Mouse (Mus musculus) lung, embryonic 16.5 days (tissue): ENCODE data around the gene Col8a1. TPM values are rescaled to one million over a fixed set of nuclear protein-coding genes. Genes with fewer than 3 reads are reported as not detected.

ENCODE experiments used
- ATAC-seq: fragments of 200-750 bp; cut with Nextera tagmentation; 2 replicates; pipeline ENCODE4 v1.8.0; 2017; ENCODE audit warnings: low read depth, mild to moderate bottlenecking, moderate library complexity
- H3K27ac ChIP-seq: fragments of 300-500 bp; sonication (generic); 2 replicates; pipeline ENCODE4 v1.5.1; 2014; ENCODE audit warnings: mild to moderate bottlenecking, control low read depth, low read length
- H3K27me3 ChIP-seq: fragments of 300-500 bp; sonication (generic); 2 replicates; pipeline ENCODE4 v1.6.1; 2014; ENCODE audit warnings: low read depth, low read length, mixed read lengths; ENCODE audit not compliant: control insufficient read depth, insufficient read depth
- H3K36me3 ChIP-seq: fragments of 300-500 bp; sonication (generic); 2 replicates; pipeline ENCODE4 v1.6.1; 2014; ENCODE audit warnings: low read length; ENCODE audit not compliant: control insufficient read depth, insufficient read depth
- H3K4me1 ChIP-seq: fragments of 300-500 bp; sonication (generic); replicated peaks from 2 replicates; pipeline ENCODE4 v1.6.1; 2014; ENCODE audit warnings: low read length, mixed read lengths; ENCODE audit not compliant: control insufficient read depth, insufficient read depth
- H3K4me2 ChIP-seq: fragments of 300-500 bp; sonication (generic); 2 replicates; pipeline ENCODE4 v1.6.1; 2014; ENCODE audit warnings: low read depth, low read length, control low read depth
- H3K4me3 ChIP-seq: fragments of 300-500 bp; sonication (generic); 2 replicates; pipeline ENCODE4 v1.5.1; 2014; ENCODE audit warnings: mild to moderate bottlenecking, low read length, control low read depth
- H3K9ac ChIP-seq: fragments of 300-500 bp; sonication (generic); 2 replicates; pipeline ENCODE4 v1.6.1; 2014; ENCODE audit warnings: low read length, control low read depth
- H3K9me3 ChIP-seq: fragments of 300-500 bp; sonication (generic); 2 replicates; pipeline ENCODE4 v1.6.1; 2016; ENCODE audit warnings: low read length; ENCODE audit not compliant: control insufficient read depth
- WGBS: fragments of 180-500 bp; shearing (Covaris S2); extraction: QIAGEN DNeasy Blood & Tissue Kit; methylation state at CpG from one replicate; pipeline ENCODE4 v1.1.7; 2014; 5-methylcytosine and 5-hydroxymethylcytosine counted together
- polyA plus RNA-seq: library from polyadenylated mRNA; unstranded; fragments of >200 nt; fragmentation: Nextera tagmentation; extraction: Ambion mirVana; gene quantifications from 2 replicates; pipeline ENCODE4 v1.2.1, GENCODE M21; 2015

Col8a1 gene
- polyA plus RNA-seq = 2.3 and 2.6 TPM in 2 replicates

DNA sequence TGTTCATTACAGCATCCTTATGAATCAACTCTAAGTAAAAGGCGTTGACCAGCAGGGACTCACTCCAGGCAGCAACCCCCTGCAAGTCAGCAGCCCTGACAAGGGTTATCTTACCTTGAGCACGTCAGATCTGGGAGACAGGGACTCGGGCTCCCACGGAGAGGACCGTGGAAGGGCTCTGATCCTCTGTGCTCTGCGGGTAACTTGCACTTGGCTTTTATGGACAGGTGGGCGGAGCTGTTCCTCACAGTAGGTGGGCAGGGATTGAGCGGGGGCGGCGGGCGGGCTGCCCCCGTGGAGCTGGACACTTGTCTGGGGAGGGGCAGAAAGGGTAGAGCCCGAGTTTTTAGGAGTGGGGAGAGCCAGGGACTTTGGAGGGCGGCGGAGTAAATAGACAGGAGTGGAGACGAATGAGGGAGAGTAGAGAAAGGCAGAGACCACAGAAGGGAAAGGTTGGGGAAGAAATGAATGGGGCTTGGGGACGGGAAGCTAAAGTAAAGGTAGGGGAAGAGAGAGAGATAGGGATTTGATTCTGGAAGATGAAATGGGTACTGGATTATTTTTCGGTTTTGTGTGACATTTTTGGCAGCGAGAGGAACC lies at the start of gene Col8a1:
Gene Col8a1, minus strand, starts transcription at position 212 of the 600 bp plus-strand sequence.
- Histone ChIP-seq H3K4me1 (peaks cover 7% of the 10 kb centered on the region; the same call in 1 of the 2 replicates), H3K36me3 (no peaks in the 10 kb centered on the region), H3K4me2 (peak within 1 kb of the TSS; percentile 60), H3K27me3 (peaks cover 18% of the 10 kb centered on the region), H3K9me3 (no peaks in the 10 kb centered on the region), H3K4me3 (peak within 1 kb of the TSS; percentile 39), H3K9ac (peak within 1 kb of the TSS; percentile 26; the same call in 1 of the 2 replicates), H3K27ac (no peak within 1 kb of the TSS)
- no peak for ATAC-seq
- WGBS = 2% methylated on average over 19 of the region's 19 CpGs

DNA sequence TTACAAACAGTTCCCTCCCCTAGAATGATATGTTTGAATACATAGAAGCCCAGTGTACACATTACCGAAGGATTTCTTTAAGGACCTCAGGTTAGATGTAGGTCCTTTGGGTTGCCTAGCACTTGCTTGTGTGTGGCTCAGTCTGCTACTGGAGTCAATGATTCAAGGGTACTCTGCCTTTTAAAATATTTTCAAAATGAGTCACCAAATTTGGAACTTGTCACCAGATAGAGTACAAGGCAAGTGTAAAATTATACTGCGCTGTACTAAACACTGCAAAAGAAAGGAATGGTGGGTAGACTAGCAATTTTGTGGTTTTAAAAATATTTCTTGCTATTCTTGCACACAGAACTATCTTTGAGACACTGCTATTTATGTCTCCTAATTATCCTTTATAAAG lies 47.3 kb upstream of the Col8a1 start:
- Histone ChIP-seq H3K9ac (no peak overlapping the region), H3K4me2 (no peak overlapping the region), H3K27me3 (no peaks in the 10 kb centered on the region), H3K9me3 (no peaks in the 10 kb centered on the region), H3K4me1 (no peaks in the 10 kb centered on the region), H3K4me3 (no peak overlapping the region), H3K36me3 (no peaks in the 10 kb centered on the region), H3K27ac (no peak overlapping the region)
- ATAC-seq = peak; percentile 61
- 68% methylated on average over 2 of the region's 2 CpGs for WGBS

DNA sequence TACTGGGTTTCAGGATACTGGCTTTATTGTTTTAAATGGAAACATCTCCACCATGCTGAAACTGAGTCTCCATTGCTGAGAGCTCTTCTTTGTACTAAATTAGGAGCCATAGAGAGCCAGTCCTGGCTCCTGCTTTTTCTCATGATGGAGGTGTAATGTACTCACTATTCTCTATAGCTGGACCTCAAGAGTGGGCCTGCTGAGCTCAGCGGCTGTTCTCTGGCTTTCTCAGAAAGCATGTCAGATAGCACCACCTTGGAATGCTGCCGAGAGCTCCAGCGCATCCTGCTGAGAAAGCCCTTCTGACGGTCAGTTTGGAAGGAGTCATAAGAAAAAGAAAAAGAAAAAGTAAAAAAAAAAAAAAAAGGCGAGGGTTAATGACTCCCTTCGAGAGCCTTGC lies 41.8 kb upstream of the Col8a1 start:
- no peaks in the 10 kb centered on the region for H3K36me3 ChIP-seq
- H3K9ac ChIP-seq = no peak overlapping the region
- WGBS = 52% methylated on average over 6 of the region's 6 CpGs
- no peaks in the 10 kb centered on the region for H3K4me1 ChIP-seq
- H3K4me2 ChIP-seq = no peak overlapping the region
- H3K27ac ChIP-seq = no peak overlapping the region
- no peaks in the 10 kb centered on the region for H3K9me3 ChIP-seq
- ATAC-seq = no peak
- no peak overlapping the region for H3K4me3 ChIP-seq
- H3K27me3 ChIP-seq = no peaks in the 10 kb centered on the region

DNA sequence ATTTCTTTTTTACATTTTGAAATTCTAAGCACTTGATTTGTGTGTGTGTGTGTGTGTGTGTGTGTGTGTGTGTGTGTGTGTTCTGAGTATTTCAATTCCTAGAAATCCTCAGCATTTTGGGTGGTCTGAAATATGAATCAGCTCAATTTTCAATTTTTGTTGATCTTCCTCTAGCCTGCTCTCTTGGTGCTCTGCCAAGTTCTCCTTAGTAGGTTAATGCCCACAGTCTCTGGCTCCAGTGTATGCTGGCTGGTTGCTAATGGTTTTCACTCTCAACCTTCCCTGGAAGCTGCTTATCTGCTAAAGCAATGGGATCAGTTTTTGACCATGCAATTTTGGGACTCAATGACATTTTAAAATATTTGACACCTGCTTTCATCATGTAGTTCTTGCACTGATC lies 24.5 kb upstream of the Col8a1 start:
- Histone ChIP-seq H3K4me2 (no peak overlapping the region), H3K27me3 (no peaks in the 10 kb centered on the region), H3K27ac (no peak overlapping the region), H3K9me3 (no peaks in the 10 kb centered on the region), H3K4me1 (no peaks in the 10 kb centered on the region), H3K9ac (no peak overlapping the region), H3K36me3 (no peaks in the 10 kb centered on the region), H3K4me3 (no peak overlapping the region)
- no peak for ATAC-seq

DNA sequence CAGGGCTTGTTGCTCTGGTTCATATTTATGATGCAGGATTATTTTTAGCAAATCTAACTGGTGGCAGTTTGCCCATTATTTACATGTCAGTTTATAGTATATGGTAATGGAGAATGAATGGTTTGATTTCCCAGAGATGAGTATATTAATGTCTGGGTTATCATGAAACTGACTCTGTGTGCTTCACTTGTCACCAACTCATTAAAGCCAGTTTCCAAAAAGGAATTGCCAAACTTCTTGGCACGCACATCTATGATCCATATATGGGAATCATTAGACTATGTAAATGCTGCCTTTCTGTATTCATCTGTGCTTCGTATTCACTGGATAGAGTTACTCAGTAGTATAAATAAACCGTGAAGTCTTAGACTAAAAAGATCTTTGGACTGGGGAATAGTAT lies 11.1 kb upstream of the Col8a1 start:
- Histone ChIP-seq H3K4me3 (no peak overlapping the region), H3K4me2 (no peak overlapping the region), H3K36me3 (no peaks in the 10 kb centered on the region), H3K27me3 (no peaks in the 10 kb centered on the region), H3K9ac (no peak overlapping the region), H3K9me3 (no peaks in the 10 kb centered on the region), H3K27ac (no peak overlapping the region), H3K4me1 (0 out of 2 replicates have a peak, but pooled peaks cover 3% of the 10 kb centered on the region)
- peak; percentile 94 for ATAC-seq
- 41% methylated on average over 3 of the region's 3 CpGs for WGBS

DNA sequence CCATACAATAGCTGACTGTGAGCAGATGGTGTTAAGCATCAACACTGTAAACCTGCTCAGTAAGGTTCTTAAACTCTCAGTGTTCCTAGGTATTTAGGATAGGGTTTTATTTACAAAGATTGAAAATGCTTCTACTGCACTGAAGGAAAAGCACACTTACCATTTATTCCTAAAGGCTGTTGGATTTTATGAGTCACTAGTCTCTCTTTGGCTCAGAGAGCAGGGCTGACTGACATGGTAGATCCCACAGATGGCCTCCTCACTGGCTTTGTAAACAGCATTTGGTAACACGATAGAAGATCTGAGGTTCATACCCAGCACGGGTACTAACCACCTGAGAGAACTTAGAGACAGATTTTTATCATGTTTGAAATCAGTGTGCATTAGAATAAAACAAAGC lies 5.3 kb upstream of the Col8a1 start:
- no peak for ATAC-seq
- H3K27me3 ChIP-seq = peaks cover 8% of the 10 kb centered on the region
- no peaks in the 10 kb centered on the region for H3K36me3 ChIP-seq
- no peak overlapping the region for H3K27ac ChIP-seq
- WGBS = 40% methylated on average over 2 of the region's 2 CpGs
- no peak overlapping the region for H3K4me3 ChIP-seq
- H3K9ac ChIP-seq = no peak overlapping the region
- H3K4me1 ChIP-seq = peaks cover 4% of the 10 kb centered on the region; the same call in 1 of the 2 replicates
- H3K4me2 ChIP-seq = no peak overlapping the region
- H3K9me3 ChIP-seq = no peaks in the 10 kb centered on the region

DNA sequence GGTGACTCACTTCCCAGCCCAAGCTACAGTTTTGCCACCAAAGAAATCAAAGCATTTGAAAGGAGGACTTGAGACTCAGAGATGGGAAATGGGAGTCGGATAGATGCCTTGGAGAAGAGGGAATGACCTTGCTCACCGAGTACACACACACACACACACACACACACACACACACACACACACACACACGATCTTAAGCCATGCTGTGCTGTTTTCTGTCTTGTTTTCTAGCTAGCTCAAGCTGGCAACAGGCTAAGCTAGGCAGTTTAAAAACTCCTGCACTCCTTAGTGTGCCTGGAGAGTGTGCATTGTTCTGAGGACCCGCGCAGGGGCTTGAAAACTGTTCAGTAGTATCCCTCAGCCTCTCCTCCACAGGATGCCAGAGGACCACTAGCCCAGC lies 1.2 kb upstream of the Col8a1 start:
- Histone ChIP-seq H3K27ac (no peak overlapping the region), H3K4me2 (no peak overlapping the region), H3K4me3 (no peak overlapping the region), H3K9ac (no peak overlapping the region), H3K9me3 (no peaks in the 10 kb centered on the region), H3K27me3 (peaks cover 18% of the 10 kb centered on the region), H3K36me3 (no peaks in the 10 kb centered on the region), H3K4me1 (peaks cover 7% of the 10 kb centered on the region; the same call in 1 of the 2 replicates)
- no peak for ATAC-seq
- 52% methylated on average over 5 of the region's 5 CpGs for WGBS

DNA sequence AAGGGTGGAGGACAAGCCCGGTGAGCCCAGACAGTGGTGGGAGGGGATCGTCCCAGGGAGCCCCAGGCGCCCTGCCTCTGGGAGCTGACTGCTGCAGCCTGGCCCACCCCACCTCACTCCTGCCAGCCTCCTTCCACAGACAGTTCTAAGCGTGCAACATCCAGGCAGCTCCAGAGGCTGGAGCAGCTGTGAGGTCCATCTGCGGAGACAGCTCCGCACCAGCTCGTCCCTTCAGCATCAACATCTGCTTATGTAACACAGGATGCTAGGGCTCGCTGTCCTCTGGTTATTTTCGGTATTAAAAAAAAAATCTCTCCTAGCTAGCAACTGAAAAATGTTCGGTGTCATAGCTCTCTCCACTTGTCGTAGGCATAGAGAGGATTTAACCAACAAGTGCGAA lies 704 bp upstream of the Col8a1 start:
- H3K9me3 ChIP-seq = no peaks in the 10 kb centered on the region
- H3K4me3 ChIP-seq = peak overlapping the region; percentile 39
- peak overlapping the region; percentile 60 for H3K4me2 ChIP-seq
- no peak overlapping the region for H3K27ac ChIP-seq
- ATAC-seq = peak; percentile 26; the same call in 1 of the 2 replicates
- peaks cover 7% of the 10 kb centered on the region; the same call in 1 of the 2 replicates for H3K4me1 ChIP-seq
- 12% methylated on average over 12 of the region's 12 CpGs for WGBS
- no peak overlapping the region for H3K9ac ChIP-seq
- no peaks in the 10 kb centered on the region for H3K36me3 ChIP-seq
- peaks cover 18% of the 10 kb centered on the region for H3K27me3 ChIP-seq

DNA sequence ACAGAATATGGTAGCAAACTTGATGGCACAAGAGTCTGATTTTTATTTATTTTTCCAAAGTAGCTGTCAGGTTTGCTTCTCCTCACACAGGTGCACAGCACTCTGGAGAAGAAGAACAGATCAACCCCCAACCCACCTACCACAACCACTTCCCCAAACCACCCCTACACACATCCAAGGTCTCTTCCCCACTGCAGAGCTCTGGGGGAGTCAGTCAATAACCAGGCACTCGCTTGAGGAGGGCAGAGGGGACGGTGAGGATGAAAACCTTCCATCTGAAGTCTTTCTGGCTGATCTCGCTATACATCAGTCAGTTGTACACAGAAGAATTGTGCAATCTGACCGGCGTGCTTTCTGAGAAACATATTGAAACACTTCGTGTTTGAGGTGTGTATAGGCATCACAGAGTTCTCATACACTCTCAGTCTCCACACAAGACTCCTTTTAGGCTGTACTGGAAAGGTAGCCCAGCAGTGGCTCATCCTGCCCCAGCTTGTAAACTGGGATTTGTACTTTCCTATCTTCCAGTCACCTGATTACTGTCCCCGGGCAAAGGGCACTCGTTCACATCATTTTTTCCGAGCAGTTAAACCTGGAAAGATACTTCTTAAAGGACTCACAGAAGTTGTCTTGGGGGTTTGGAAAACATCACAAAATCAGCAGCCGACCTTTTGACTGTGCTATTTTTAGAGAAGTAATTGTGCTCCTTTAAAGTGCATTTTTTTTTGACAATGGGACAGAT lies 827 bp downstream of the Col8a1 start:
- H3K27ac ChIP-seq = no peak overlapping the region
- H3K4me1 ChIP-seq = peaks cover 7% of the 10 kb centered on the region; the same call in 1 of the 2 replicates
- WGBS = 39% methylated on average over 10 of the region's 10 CpGs
- no peak for ATAC-seq
- no peak overlapping the region for H3K9ac ChIP-seq
- no peaks in the 10 kb centered on the region for H3K9me3 ChIP-seq
- no peak overlapping the region for H3K4me2 ChIP-seq
- H3K36me3 ChIP-seq = no peaks in the 10 kb centered on the region
- no peak overlapping the region for H3K4me3 ChIP-seq
- H3K27me3 ChIP-seq = peaks cover 18% of the 10 kb centered on the region
